Mouse (Mus musculus) hindbrain, embryonic 16.5 days (tissue): ENCODE measurements around the gene Pard3. TPM values are rescaled to one million over a fixed set of nuclear protein-coding genes. Genes with fewer than 3 reads are reported as not detected.
A peak's percentile ranks its signal among the peaks of the same experiment; 100 is the strongest.

Source experiments
- ATAC-seq: fragments of 200-750 bp; cut with Nextera tagmentation; 2 replicates; pipeline ENCODE4 v1.8.0; 2017; ENCODE audit warnings: moderate TSS enrichment, moderate library complexity
- H3K27ac ChIP-seq: fragments of 300-500 bp; sonication (generic); 2 replicates; pipeline ENCODE4 v1.5.1; 2014; ENCODE audit warnings: low read depth, mild to moderate bottlenecking, control low read depth, low read length, moderate library complexity
- H3K27me3 ChIP-seq: fragments of 300-500 bp; sonication (generic); replicated peaks from 2 replicates; pipeline ENCODE4 v1.6.1; 2014; ENCODE audit warnings: low read length; ENCODE audit not compliant: control insufficient read depth, insufficient read depth
- H3K36me3 ChIP-seq: fragments of 300-500 bp; sonication (generic); 2 replicates; pipeline ENCODE4 v1.6.1; 2014; ENCODE audit warnings: mild to moderate bottlenecking, low read length, moderate library complexity, mixed read lengths; ENCODE audit not compliant: control insufficient read depth, insufficient read depth
- H3K4me1 ChIP-seq: fragments of 300-500 bp; sonication (generic); 2 replicates; pipeline ENCODE4 v1.6.1; 2014; ENCODE audit warnings: low read depth, low read length; ENCODE audit not compliant: control insufficient read depth, insufficient read depth
- H3K4me2 ChIP-seq: fragments of 300-500 bp; sonication (generic); 2 replicates; pipeline ENCODE4 v1.6.1; 2014; ENCODE audit warnings: mild to moderate bottlenecking, low read length, control low read depth, moderate library complexity
- H3K4me3 ChIP-seq: fragments of 300-500 bp; sonication (generic); 2 replicates; pipeline ENCODE4 v1.5.1; 2014; ENCODE audit warnings: mild to moderate bottlenecking, low read length, control low read depth, moderate library complexity
- H3K9ac ChIP-seq: fragments of 300-500 bp; sonication (generic); 2 replicates; pipeline ENCODE4 v1.6.1; 2014; ENCODE audit warnings: low read depth, mild to moderate bottlenecking, control low read depth, low read length, moderate library complexity
- H3K9me3 ChIP-seq: fragments of 300-500 bp; sonication (generic); 2 replicates; pipeline ENCODE4 v1.6.1; 2014; ENCODE audit warnings: mild to moderate bottlenecking, low read length, moderate library complexity; ENCODE audit not compliant: control insufficient read depth
- WGBS: fragments of 180-500 bp; shearing (Covaris S2); extraction: QIAGEN DNeasy Blood & Tissue Kit; methylation state at CpG from one replicate; pipeline ENCODE4 v1.1.7; 2014; 5-methylcytosine and 5-hydroxymethylcytosine counted together
- polyA plus RNA-seq: library from polyadenylated mRNA; unstranded; fragments of >200 nt; fragmentation: Nextera tagmentation; extraction: Ambion mirVana; gene quantifications from 2 replicates; pipeline ENCODE4 v1.2.1, GENCODE M21; 2015

Pard3 gene
- polyA plus RNA-seq, 1 experiment from 2014 or later: 12.1 TPM

DNA sequence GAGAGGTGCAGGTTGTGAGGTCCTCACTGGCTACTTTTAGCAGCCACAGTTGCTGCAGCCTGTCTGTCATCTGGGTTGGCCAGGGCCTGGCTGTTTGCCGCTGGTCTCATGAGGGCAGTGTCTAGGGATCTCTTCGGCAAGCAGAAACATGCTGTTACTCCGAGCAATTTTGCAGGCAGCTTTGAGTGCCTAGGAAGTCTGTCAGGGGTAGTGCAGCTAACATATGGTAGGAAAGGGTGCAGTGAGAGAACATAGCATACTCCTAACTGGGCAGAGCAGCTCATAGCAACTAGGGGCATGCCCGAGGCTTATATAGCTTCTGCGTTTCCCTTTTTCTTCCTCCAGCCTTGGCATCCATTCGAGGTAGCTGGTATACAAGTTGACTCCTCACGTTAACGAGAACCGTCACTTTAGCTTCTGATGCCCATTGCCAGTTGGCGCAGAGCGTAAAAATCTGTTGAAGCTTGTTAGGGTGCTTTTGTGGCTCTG, 54.7 kb downstream of the Pard3 start:
- Histone ChIP-seq H3K9ac (no peak overlapping the region), H3K36me3 (no peaks in the 10 kb centered on the region), H3K4me2 (no peak overlapping the region), H3K27ac (no peak overlapping the region), H3K4me3 (no peak overlapping the region), H3K4me1 (peaks cover 11% of the 10 kb centered on the region), H3K9me3 (no peaks in the 10 kb centered on the region), H3K27me3 (no peaks in the 10 kb centered on the region)
- ATAC-seq: peak; percentile 70
- WGBS: 51% methylated on average over 11 of the region's 11 CpGs

GRCm38 (mm10) chr8:127123391-127123790, 59.7 kb downstream of the Pard3 start:
- H3K4me2 ChIP-seq: no peak overlapping the region

GRCm38 (mm10) chr8:127124795-127125194, 61.1 kb downstream of the Pard3 start:
- H3K27ac ChIP-seq: no peak overlapping the region
- no peaks in the 10 kb centered on the region for H3K27me3 ChIP-seq
- H3K4me3 ChIP-seq: no peak overlapping the region
- no peak overlapping the region for H3K4me2 ChIP-seq
- WGBS: 48% methylated on average over 8 of the region's 8 CpGs
- H3K36me3 ChIP-seq: no peaks in the 10 kb centered on the region
- no peak for ATAC-seq
- no peak overlapping the region for H3K9ac ChIP-seq
- peaks cover 6% of the 10 kb centered on the region for H3K4me1 ChIP-seq
- no peaks in the 10 kb centered on the region for H3K9me3 ChIP-seq

More at GRCm38 (mm10) chr8:127123391-127123790, 59.7 kb downstream of the Pard3 start:
- no peak overlapping the region for H3K9ac ChIP-seq
- H3K4me1 ChIP-seq: peaks cover 9% of the 10 kb centered on the region
- WGBS: 95% methylated on average over 3 of the region's 3 CpGs
- H3K27ac ChIP-seq: no peak overlapping the region
- ATAC-seq: no peak
- no peaks in the 10 kb centered on the region for H3K36me3 ChIP-seq
- H3K27me3 ChIP-seq: no peaks in the 10 kb centered on the region
- H3K9me3 ChIP-seq: no peaks in the 10 kb centered on the region
- H3K4me3 ChIP-seq: no peak overlapping the region

DNA sequence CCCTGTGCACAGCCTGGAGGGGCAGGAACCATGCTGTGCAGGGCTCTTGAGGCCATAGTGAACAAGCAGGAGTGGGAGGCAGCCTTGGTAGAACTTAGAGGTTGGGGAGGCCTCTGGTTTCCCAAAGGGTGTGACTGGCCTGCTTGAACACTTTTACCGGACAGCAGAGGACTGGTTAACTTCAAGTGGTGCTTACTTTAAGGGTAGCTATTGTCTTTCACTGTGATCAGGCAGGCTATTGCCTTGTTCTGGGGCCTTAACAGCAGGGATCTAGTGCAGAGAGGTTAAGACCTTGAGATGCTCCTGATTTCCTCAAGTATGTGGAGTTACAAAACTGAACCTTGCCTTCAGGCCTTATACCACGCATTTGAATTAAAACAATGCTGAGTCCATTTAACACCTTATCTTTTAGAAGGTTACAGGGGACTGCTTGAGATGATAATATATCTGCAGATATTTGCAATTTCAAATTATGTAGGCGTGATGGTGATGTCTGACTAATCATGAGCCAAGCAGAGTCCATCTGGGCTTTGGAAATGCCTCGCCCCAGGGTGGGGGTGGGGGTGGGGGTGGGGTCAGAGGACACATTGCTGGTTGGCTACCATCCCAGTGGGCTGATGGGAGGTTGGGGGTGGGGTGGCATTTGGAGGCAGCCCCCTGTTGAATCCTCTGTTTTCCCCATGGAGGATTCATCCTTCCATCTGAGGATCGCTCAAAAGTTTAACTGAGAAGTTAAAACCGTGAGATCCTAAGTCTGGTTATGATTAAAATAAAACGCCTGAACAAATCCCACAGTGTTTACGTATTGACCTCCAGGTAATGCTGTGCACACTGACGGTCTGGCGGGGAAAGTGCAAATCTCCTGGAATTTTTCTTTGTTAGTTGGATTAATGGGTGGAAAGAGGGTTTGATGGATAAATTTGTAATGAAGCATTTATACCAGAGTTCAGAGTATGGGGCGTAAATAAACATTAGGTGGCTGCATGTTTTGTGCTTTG, 62.3 kb downstream of the Pard3 start:
- 33% methylated on average over 11 of the region's 11 CpGs for whole genome bisulfite sequencing
- H3K9ac ChIP-seq: no peak overlapping the region
- no peaks in the 10 kb centered on the region for H3K27me3 ChIP-seq
- H3K4me3 ChIP-seq: no peak overlapping the region
- no peak overlapping the region for H3K27ac ChIP-seq
- no peak overlapping the region for H3K4me2 ChIP-seq
- no peak for ATAC-seq
- no peaks in the 10 kb centered on the region for H3K9me3 ChIP-seq
- H3K4me1 ChIP-seq: peaks cover 4% of the 10 kb centered on the region
- H3K36me3 ChIP-seq: no peaks in the 10 kb centered on the region

GRCm38 (mm10) chr8:127128781-127129396, 65.2 kb downstream of the Pard3 start:
- Histone ChIP-seq H3K4me1 (peaks cover 2% of the 10 kb centered on the region), H3K36me3 (no peaks in the 10 kb centered on the region), H3K4me2 (no peak overlapping the region), H3K9me3 (no peaks in the 10 kb centered on the region), H3K9ac (no peak overlapping the region), H3K4me3 (no peak overlapping the region), H3K27ac (no peak overlapping the region), H3K27me3 (no peaks in the 10 kb centered on the region)
- ATAC-seq: no peak
- WGBS: 36% methylated on average over 8 of the region's 8 CpGs

DNA sequence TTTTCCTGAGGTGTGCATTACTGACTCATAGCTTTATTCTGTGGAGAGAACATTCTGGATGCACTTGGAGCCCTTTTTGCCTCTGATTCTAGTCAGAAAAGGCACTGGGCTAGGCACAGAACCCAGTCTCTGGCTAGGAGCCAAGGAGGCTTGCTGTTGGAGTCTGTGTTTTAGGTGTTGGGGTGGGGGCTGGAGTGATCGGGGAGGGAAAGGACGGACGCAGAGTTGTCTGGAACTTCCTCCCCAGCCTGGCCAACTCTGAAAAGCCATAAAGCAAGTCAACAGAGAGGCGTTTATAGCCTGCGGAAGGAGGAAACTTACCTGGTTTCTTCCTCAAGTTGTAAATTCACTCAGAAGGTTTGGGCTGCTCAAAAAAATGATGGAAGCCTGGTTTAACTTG, 70.6 kb downstream of the Pard3 start:
- ATAC-seq: no peak
- Histone ChIP-seq H3K9ac (no peak overlapping the region), H3K4me1 (0 out of 2 replicates have a peak, but pooled peaks cover 2% of the 10 kb centered on the region), H3K27ac (no peak overlapping the region), H3K4me2 (no peak overlapping the region), H3K36me3 (no peaks in the 10 kb centered on the region), H3K27me3 (no peaks in the 10 kb centered on the region), H3K9me3 (no peaks in the 10 kb centered on the region), H3K4me3 (no peak overlapping the region)
- WGBS: 85% methylated on average over 5 of the region's 5 CpGs

GRCm38 (mm10) chr8:127136201-127136600, 72.5 kb downstream of the Pard3 start:
- WGBS: 80% methylated on average over 2 of the region's 2 CpGs
- H3K36me3 ChIP-seq: no peaks in the 10 kb centered on the region
- no peak overlapping the region for H3K9ac ChIP-seq
- H3K4me2 ChIP-seq: no peak overlapping the region
- H3K4me1 ChIP-seq: 0 out of 2 replicates have a peak, but pooled peaks cover 2% of the 10 kb centered on the region
- H3K4me3 ChIP-seq: no peak overlapping the region
- no peaks in the 10 kb centered on the region for H3K9me3 ChIP-seq
- no peaks in the 10 kb centered on the region for H3K27me3 ChIP-seq
- H3K27ac ChIP-seq: no peak overlapping the region
- ATAC-seq: no peak

GRCm38 (mm10) chr8:127136781-127137180, 73.1 kb downstream of the Pard3 start:
- ATAC-seq: no peak
- WGBS: 97% methylated on average over 2 of the region's 2 CpGs
- H3K27ac ChIP-seq: no peak overlapping the region
- no peak overlapping the region for H3K4me2 ChIP-seq
- no peak overlapping the region for H3K9ac ChIP-seq
- no peaks in the 10 kb centered on the region for H3K9me3 ChIP-seq
- H3K27me3 ChIP-seq: no peaks in the 10 kb centered on the region
- H3K36me3 ChIP-seq: no peaks in the 10 kb centered on the region
- no peak overlapping the region for H3K4me3 ChIP-seq
- 0 out of 2 replicates have a peak, but pooled peaks cover 2% of the 10 kb centered on the region for H3K4me1 ChIP-seq

- H3K27me3 ChIP-seq: no peaks in the 10 kb centered on the region
- H3K4me3 ChIP-seq: no peak overlapping the region
- 32% methylated on average over 1 of the region's 1 CpGs for WGBS
- H3K27ac ChIP-seq: no peak overlapping the region
- no peaks in the 10 kb centered on the region for H3K9me3 ChIP-seq
- 0 out of 2 replicates have a peak, but pooled peaks cover 2% of the 10 kb centered on the region for H3K4me1 ChIP-seq
- H3K4me2 ChIP-seq: no peak overlapping the region
- peak; percentile 70; the same call in 1 of the 2 replicates for ATAC-seq
- H3K9ac ChIP-seq: no peak overlapping the region
- H3K36me3 ChIP-seq: no peaks in the 10 kb centered on the region
Observed at GRCm38 (mm10) chr8:127139154-127139553, 75.5 kb downstream of the Pard3 start.
